11 mouse cellular contexts compared by ENCODE assay signal in the genomic region with DNA sequence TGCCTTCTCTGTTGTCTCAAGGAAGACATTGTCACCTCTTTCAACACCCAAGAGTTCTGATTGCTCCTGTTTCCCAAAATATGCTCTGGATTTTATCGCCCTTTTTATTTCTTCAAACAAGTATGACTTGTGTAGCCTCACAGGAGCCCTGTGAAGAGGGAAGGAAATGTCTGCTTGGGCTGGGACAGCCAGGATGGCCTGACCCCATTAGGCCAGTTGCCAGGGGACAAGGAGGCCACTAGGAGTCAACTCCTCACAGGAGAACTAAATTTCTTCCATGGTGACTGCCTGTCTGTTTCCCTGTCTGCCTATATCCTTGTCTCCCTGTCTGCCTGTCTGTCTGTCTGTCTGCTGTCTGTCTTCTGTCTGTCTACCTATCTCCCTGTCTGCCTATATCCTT. TPM values are rescaled to one million over a fixed set of nuclear protein-coding genes. Genes with fewer than 3 reads are reported as not detected.
DNase-seq lines count a peak whose midpoint lies in the region; ATAC-seq lines count a peak whose summit lies in the region.
"Had no signal": no experiment of that assay in that cellular context is flagged by ENCODE, and none has a peak within 500 bp of the region (broad histone marks: within the 10 kb centered on the region; RNA-seq: fewer than 3 reads in every experiment).

No protein-coding gene starts in this region.

- ATAC-seq in hindbrain, embryonic 16.5 days, result no peak
- no peak for ATAC-seq in embryonic facial prominence, embryonic 12.5 days (ENCODE audit: insufficient number of reproducible peaks, insufficient read depth, low FRiP score, low TSS enrichment)
- ATAC-seq: inflammation-experienced regulatory T-cells, adult 6 months had no signal

- H3K9me3 ChIP-seq in hindbrain, embryonic 10.5 days, result no peaks in the 10 kb centered on the region
- H3K9me3 ChIP-seq in hindbrain, embryonic 16.5 days (ENCODE audit: control insufficient read depth, low read length), result no peaks in the 10 kb centered on the region
- peaks cover 4% of the 10 kb centered on the region; the same call in 1 of the 2 replicates for H3K9me3 ChIP-seq in embryonic facial prominence, embryonic 12.5 days

- peak overlapping the region; percentile 73 for H3K27ac ChIP-seq in hindbrain, embryonic 10.5 days
- no peak overlapping the region for H3K27ac ChIP-seq in hindbrain, embryonic 16.5 days (ENCODE audit: low read depth, low read length)
- peak overlapping the region; percentile 89 for H3K27ac ChIP-seq in embryonic facial prominence, embryonic 12.5 days

- no peaks in the 10 kb centered on the region; the same call in 1 of the 2 replicates for H3K27me3 ChIP-seq in hindbrain, embryonic 10.5 days (ENCODE audit: insufficient read depth, poor library complexity, severe bottlenecking)
- H3K27me3 ChIP-seq in hindbrain, embryonic 16.5 days (replicated peaks; ENCODE audit: control insufficient read depth, insufficient read depth, low read length), result no peaks in the 10 kb centered on the region
- H3K27me3 ChIP-seq in embryonic facial prominence, embryonic 12.5 days, result no peaks in the 10 kb centered on the region

- WGBS in hindbrain, embryonic 10.5 days, result 89% methylated on average over 1 of the region's 1 CpGs
- WGBS in hindbrain, embryonic 16.5 days, result 88% methylated on average over 1 of the region's 1 CpGs
- 76% methylated on average over 1 of the region's 1 CpGs for WGBS in embryonic facial prominence, embryonic 12.5 days

- H3K4me1 ChIP-seq in hindbrain, embryonic 10.5 days (replicated peaks), result peaks cover 33% of the 10 kb centered on the region
- peaks cover 4% of the 10 kb centered on the region; the same call in 1 of the 2 replicates for H3K4me1 ChIP-seq in hindbrain, embryonic 16.5 days (ENCODE audit: control insufficient read depth, insufficient read depth, low read depth, low read length)
- peaks cover 30% of the 10 kb centered on the region for H3K4me1 ChIP-seq in embryonic facial prominence, embryonic 12.5 days

- H3K4me2 ChIP-seq in hindbrain, embryonic 16.5 days (ENCODE audit: low read length), result no peak overlapping the region
- H3K4me2 ChIP-seq in embryonic facial prominence, embryonic 12.5 days (replicated peaks), result no peak overlapping the region

- DNase-seq in hindbrain, embryonic 10.5 days (ENCODE audit: low spot score), result no peak
- peak; percentile 72 for DNase-seq in kidney, postnatal 14 days
- peak; percentile 70 for DNase-seq in lung, postnatal 10 days
- DNase-seq in neural tube, embryonic 10.5 days (ENCODE audit: extremely low spot score, low spot score), result no peak
- DNase-seq in cerebellum, adult 9-11 months, result no peak
- DNase-seq: layer of hippocampus, postnatal 36 days; liver had no signal

- H3K9ac ChIP-seq in hindbrain, embryonic 16.5 days (ENCODE audit: low read depth, low read length), result no peak overlapping the region
- H3K9ac ChIP-seq in embryonic facial prominence, embryonic 12.5 days, result no peak overlapping the region

- H3K36me3 ChIP-seq in hindbrain, embryonic 10.5 days, result no peaks in the 10 kb centered on the region
- no peaks in the 10 kb centered on the region for H3K36me3 ChIP-seq in hindbrain, embryonic 16.5 days (ENCODE audit: control insufficient read depth, insufficient read depth, low read length)
- no peaks in the 10 kb centered on the region for H3K36me3 ChIP-seq in embryonic facial prominence, embryonic 12.5 days

- no peak overlapping the region for H3K4me3 ChIP-seq in hindbrain, embryonic 10.5 days
- H3K4me3 ChIP-seq in hindbrain, embryonic 16.5 days (ENCODE audit: low read length), result no peak overlapping the region
- H3K4me3 ChIP-seq in embryonic facial prominence, embryonic 12.5 days, result no peak overlapping the region

RNA-seq across cellular contexts. Expression of a gene that starts 17.2 kb away (rescaled TPM):
- 62.6 and 70.5 TPM in 2 replicates for polyA plus RNA-seq in hindbrain, embryonic 10.5 days (2016; fragmentation: Nextera tagmentation; extraction: Ambion mirVana)
- 5.8 and 9.2 TPM in 2 replicates for polyA plus RNA-seq in hindbrain, embryonic 16.5 days (2015; fragmentation: Nextera tagmentation; extraction: Ambion mirVana)
- polyA plus RNA-seq in embryonic facial prominence, embryonic 12.5 days (2016; fragmentation: Nextera tagmentation; extraction: Ambion mirVana), result 48.4 and 57.9 TPM in 2 replicates
- polyA plus RNA-seq: inflammation-experienced regulatory T-cells, adult 6 months had no signal

RNA-seq across cellular contexts. Expression of a gene that starts 37.2 kb away (rescaled TPM):
- polyA plus RNA-seq in hindbrain, embryonic 10.5 days (2016; fragmentation: Nextera tagmentation; extraction: Ambion mirVana), result 5.5 TPM in 2 replicates
- polyA plus RNA-seq in hindbrain, embryonic 16.5 days (2015; fragmentation: Nextera tagmentation; extraction: Ambion mirVana), result 18.9 and 30.0 TPM in 2 replicates
- polyA plus RNA-seq in embryonic facial prominence, embryonic 12.5 days (2016; fragmentation: Nextera tagmentation; extraction: Ambion mirVana), result 10.1 and 11.5 TPM in 2 replicates
- polyA plus RNA-seq: heart, postnatal 0 days; inflammation-experienced regulatory T-cells, adult 6 months had no signal

Comparison
In these comparisons a context has a peak if more than half of its experiments do, and no peak if none do; other contexts are left out.
1. DNase-seq: peak in kidney, postnatal 14 days (single experiment) and lung, postnatal 10 days (single experiment); none in hindbrain, embryonic 10.5 days (single experiment), neural tube, embryonic 10.5 days (single experiment) and cerebellum, adult 9-11 months (single experiment).